Mouse (Mus musculus) layer of hippocampus, postnatal 10 days (tissue): ENCODE results near the gene Smarcc2. TPM values are rescaled to one million over a fixed set of nuclear protein-coding genes. Genes with fewer than 3 reads are reported as not detected.
"Not testable (repeated sequence)": the region's sequence is repeated elsewhere in the genome, so short reads cannot be mapped to it uniquely, and the experiment has no call there.

Experiments
- DNase-seq, 2 experiments: peaks; one replicate each; pipeline ENCODE4 v3.0.0; 2021; ENCODE audit warnings: low spot score in 2 of 2
- total RNA-seq, 2 experiments: library from RNA; stranded (reverse); gene quantifications; 2 replicates each; pipeline ENCODE4 v1.2.3; 2021

The Smarcc2 gene
- total RNA-seq, 2 experiments from 2014 or later = 205 to 222 TPM

GRCm38 (mm10) chr10:128441324-128442119, 17.5 kb upstream of the Smarcc2 start:
- no peak for DNase-seq

GRCm38 (mm10) chr10:128442718-128443117, 16.3 kb upstream of the Smarcc2 start:
- DNase-seq = no peak

- no peak for DNase-seq
These were observed 14.7 kb upstream of the Smarcc2 start for GRCm38 (mm10) chr10:128444354-128444753.

GRCm38 (mm10) chr10:128445407-128445806, 13.6 kb upstream of the Smarcc2 start:
- no peak for DNase-seq

GRCm38 (mm10) chr10:128451014-128451413, 8.0 kb upstream of the Smarcc2 start:
- no peak for DNase-seq

- DNase-seq = no peak
These were observed 4.6 kb upstream of the Smarcc2 start for GRCm38 (mm10) chr10:128454471-128454870.

- peak; percentile 73 for DNase-seq
These were observed 3.8 kb upstream of the Smarcc2 start for GRCm38 (mm10) chr10:128455280-128455679.

- no peak for DNase-seq
These were observed 1.4 kb upstream of the Smarcc2 start for GRCm38 (mm10) chr10:128457676-128458075.

- DNase-seq = peak; percentile 97
These were observed 715 bp upstream of the Smarcc2 start for GRCm38 (mm10) chr10:128458348-128458718.

- peak; percentile 45 to 60 for DNase-seq
These were observed 591 bp downstream of the Smarcc2 start for GRCm38 (mm10) chr10:128459409-128460269.

GRCm38 (mm10) chr10:128460270-128460630, 1.2 kb downstream of the Smarcc2 start:
- DNase-seq = no peak

GRCm38 (mm10) chr10:128474366-128474765, 15.3 kb downstream of the Smarcc2 start:
- DNase-seq = no peak

GRCm38 (mm10) chr10:128486370-128486769, 27.3 kb downstream of the Smarcc2 start:
- no peak for DNase-seq

- peak in 1 of 2 experiments; percentile 27 for DNase-seq
These were observed 29.0 kb downstream of the Smarcc2 start for GRCm38 (mm10) chr10:128487861-128488712.

GRCm38 (mm10) chr10:128488776-128489175, 29.7 kb downstream of the Smarcc2 start:
- no peak for DNase-seq

GRCm38 (mm10) chr10:128489380-128489779, 30.3 kb downstream of the Smarcc2 start:
- no peak for DNase-seq

- DNase-seq = no peak
These were observed 30.7 kb downstream of the Smarcc2 start for GRCm38 (mm10) chr10:128489785-128490184.

GRCm38 (mm10) chr10:128490232-128490631, 31.2 kb downstream of the Smarcc2 start:
- DNase-seq = peak in 1 of 2 experiments; percentile 26

- no peak for DNase-seq
These were observed 31.9 kb downstream of the Smarcc2 start for GRCm38 (mm10) chr10:128490912-128491311.

GRCm38 (mm10) chr10:128491495-128491894, 32.4 kb downstream of the Smarcc2 start:
- DNase-seq = no peak

GRCm38 (mm10) chr10:128492051-128492450, 33.0 kb downstream of the Smarcc2 start:
- not testable (repeated sequence) for DNase-seq
